Mouse (Mus musculus): ENCODE measurements around the gene Rab11fip3. TPM values are rescaled to one million over a fixed set of nuclear protein-coding genes. Genes with fewer than 3 reads are reported as not detected.

The Rab11fip3 gene
- total RNA-seq, 1 experiment from 2014 or later, result 2.8 TPM

DNA sequence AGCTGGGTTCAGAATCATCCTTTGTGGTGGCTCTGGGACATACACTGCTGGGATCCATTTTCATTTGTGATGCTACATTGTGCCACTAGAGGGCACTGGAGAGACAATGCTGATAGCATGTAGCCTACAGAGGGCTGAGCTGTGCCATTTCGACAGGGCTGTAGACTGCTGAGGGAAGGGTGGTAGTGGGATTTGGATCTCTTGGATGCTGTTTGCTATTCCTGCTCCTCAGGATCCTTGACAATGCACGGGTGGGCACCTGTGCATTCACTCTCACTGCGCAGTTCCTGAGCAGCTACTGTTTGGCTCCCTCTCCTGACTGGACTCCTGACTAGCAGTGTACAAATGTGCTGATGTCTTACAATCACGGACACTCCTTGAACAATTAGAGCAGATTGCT lies 59.8 kb downstream of the Rab11fip3 start:
- ATAC-seq (ENCODE audit: extremely low read depth, insufficient number of reproducible peaks, low FRiP score, poor library complexity, severe bottlenecking), result peak; percentile 58

DNA sequence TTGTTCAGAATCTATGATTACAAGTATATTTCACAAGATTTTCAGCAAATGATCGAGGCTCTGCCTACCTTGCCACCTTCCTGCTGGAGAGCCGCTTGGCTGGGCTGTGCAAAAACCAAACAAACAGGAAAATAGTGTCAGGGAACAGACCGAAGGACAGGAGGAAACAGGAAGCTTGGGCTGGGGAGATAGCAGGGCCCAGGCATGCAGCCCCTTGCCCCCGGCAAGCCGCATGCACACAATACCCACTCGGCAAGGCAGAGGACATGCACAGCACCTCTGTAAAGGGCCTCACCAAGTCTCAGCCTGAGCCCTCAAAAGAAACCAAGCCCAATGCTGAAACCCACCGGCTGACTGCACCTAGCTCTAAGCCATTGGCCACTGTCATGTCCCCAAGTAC lies 60.6 kb downstream of the Rab11fip3 start:
- ATAC-seq (ENCODE audit: extremely low read depth, insufficient number of reproducible peaks, low FRiP score, poor library complexity, severe bottlenecking), result no peak

DNA sequence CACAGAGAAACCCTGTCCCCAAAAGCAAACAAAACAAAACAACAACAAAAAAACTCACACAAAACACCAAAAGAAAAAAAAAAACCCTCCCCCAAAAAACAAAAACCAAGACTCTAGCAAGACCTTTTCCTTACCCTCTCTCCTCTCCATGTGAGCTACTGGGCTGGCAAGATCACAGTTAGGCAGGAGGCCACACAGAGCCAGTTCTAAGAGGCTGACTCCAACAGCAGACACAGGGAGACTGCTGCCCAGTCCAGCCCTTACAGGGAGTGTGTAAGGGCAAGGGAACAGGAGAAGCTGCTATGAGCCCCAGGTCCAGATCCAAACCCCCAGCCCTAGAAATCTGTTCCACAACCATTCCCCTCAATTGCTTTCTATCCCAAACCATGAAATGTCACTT lies 61.0 kb downstream of the Rab11fip3 start:
- no peak for ATAC-seq (ENCODE audit: extremely low read depth, insufficient number of reproducible peaks, low FRiP score, poor library complexity, severe bottlenecking)

DNA sequence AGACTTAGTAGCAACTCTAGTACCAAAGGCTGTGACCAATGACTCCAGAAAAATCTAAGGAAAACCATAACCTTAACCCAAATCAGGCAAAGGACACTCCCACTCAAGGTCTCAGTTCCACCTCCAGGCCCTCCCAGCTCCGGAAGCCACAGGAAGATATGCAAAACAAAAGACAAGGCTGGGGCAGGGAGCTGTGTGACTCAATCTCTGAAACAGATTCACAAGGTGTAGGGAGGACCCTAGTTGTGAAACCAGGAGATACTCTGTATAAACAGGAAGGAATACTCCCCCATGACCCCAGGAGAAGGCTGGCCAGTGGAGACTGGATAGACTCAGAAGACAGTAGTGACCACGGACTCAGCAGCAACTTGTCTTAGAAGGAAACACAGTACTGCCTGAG lies 61.7 kb downstream of the Rab11fip3 start:
- no peak for ATAC-seq (ENCODE audit: extremely low read depth, insufficient number of reproducible peaks, low FRiP score, poor library complexity, severe bottlenecking)

DNA sequence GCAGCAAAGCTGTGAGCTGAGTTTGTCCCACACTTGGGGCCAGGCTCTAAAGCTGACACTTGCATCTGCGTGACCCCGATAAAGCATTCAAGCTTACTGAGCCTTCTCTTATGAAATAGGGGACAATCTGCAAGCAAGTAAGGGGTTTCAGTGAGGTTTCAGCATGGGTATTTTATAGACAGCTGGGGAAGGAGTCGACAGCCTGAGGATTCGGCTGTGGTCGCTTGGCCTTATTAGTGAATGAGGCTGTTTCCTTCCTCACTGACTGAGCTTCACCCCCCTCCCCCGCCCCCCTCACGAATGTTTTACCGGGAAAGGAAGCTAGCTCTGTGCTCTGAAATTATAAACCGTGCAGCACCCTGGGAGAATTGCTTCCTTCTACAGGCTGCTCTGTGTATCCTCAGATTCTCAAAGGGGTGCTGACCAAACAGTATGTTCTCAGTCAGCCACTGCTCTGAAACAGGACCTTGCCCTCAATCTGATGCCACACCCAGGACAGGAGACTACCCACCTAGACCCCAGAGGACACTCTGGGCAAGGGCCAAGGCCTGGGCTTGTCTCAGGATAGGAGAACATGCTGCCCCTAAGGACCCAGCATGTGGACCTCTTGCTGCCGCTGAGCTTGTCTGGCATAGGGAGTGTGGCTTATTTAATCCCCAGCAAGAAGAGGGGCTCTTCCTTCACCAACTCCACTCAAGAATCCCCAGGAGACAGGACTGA lies 63.5 kb downstream of the Rab11fip3 start:
- no peak for ATAC-seq (ENCODE audit: extremely low read depth, insufficient number of reproducible peaks, low FRiP score, poor library complexity, severe bottlenecking)

DNA sequence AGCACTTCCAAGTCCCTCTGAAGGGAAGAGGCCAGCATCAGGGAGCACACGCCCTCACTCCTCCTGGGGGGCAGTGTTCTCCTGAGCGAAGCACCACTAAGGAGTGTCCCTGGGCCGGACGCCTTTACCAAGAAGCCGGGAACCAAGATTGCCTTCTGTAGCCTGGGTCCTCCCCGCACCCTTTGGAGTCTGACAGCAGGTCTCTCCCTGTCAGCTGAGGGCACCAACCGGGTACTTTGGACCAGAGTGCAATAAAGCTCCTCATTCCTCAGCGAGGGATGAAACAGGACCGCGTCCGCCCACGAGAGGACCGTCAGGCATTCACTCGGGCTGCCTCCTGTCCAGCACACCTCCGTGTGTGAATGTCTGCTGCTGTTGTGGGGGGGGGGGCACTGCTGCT lies 64.6 kb downstream of the Rab11fip3 start:
- ATAC-seq (ENCODE audit: extremely low read depth, insufficient number of reproducible peaks, low FRiP score, poor library complexity, severe bottlenecking), result no peak

DNA sequence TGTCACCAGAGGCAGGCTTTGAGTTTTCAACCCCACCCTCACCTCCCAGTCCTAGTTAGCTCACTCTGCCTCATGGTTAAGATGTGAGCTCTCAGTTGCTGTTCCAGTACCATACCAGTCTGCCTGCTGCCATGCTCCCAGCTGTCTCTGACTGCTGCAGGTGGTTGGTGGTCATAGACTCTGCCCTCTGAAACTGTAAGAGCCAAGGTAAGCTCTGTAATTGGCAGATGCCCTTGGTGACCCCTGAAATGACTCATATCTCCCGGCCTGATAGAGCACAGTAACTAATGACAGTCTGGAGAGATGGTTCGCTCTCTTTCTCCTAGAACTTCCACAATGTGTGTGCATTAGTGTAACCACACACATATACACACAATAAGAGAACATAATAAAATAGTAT lies 65.5 kb downstream of the Rab11fip3 start:
- ATAC-seq (ENCODE audit: extremely low read depth, insufficient number of reproducible peaks, low FRiP score, poor library complexity, severe bottlenecking), result no peak

DNA sequence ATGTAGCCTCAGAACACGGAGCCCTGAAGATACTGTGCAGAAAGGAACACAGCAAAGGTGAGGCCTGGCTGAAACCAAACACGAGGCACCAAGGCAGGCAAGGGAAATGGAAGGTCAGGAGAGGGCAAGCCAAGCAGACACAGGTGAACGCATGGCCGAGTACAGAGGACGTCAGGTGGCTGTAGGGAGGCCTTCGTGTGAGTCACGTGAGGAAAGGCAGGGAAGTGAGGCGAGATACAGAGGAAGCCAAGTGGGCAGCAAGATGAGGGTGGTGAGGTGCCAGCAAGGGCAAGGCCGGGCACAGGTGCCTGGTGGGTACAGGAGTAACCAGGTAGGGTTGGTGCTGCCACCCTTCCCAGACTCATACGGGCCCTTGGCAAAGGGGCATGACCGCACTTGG lies 70.9 kb downstream of the Rab11fip3 start:
- ATAC-seq (ENCODE audit: extremely low read depth, insufficient number of reproducible peaks, low FRiP score, poor library complexity, severe bottlenecking), result no peak

DNA sequence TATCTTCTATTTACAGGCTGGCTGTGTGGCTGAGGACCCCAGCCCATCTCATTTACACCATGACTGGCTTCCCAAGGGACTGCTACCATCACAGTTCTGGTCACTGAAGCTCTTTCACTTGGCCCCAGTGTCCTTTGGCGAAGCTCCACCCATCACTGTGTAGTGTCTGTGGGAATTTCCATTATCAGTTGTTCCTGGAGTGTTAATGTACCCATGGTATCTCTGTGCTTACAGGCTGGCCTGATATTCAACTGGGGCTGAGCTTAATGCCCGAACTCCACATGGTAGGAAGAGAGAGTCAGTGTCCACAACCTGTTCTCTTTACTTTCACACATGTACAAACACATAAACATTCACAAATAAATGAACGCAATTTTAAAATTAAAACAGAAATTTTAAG lies 75.9 kb downstream of the Rab11fip3 start:
- ATAC-seq (ENCODE audit: extremely low read depth, insufficient number of reproducible peaks, low FRiP score, poor library complexity, severe bottlenecking), result no peak

DNA sequence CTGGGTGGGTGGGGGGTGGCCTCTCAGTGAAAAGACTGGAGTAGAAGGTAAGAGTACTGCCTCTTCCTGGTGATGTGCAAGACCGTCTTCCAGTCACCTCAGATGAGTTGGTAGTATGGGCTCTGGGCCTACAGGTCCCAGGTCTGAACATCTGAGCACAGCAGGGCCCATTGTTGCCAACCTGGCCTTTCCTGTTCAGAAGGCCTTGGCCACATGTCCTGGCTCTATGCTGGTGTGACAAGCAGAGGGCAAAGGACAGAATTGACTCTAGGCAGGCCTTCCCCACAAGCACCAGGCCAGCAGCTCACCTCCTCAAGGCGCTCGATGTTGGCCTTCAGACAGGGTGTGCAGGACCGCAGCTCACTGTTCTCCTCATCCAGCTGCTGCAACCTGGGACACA lies 77.1 kb downstream of the Rab11fip3 start:
- ATAC-seq (ENCODE audit: extremely low read depth, insufficient number of reproducible peaks, low FRiP score, poor library complexity, severe bottlenecking), result no peak

DNA sequence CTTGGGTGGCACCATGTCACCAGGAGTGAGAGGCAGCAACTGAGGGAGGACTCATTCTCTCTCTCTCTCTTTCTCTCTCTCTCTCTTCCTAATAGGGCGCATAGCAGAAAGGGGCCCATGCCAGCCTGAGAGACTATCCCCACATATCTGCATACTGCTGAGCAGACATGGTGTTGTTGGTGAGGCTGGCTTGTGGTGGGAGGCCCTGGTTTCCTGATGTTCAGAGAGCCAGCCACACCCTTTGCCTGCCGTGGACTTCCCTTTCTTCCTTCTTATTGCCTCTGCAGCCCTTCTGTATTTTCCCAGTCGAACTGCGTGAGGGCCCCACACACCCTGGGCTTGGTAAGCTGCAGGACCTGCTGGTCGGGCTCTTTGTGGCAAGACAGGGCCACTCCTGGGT lies 79.0 kb downstream of the Rab11fip3 start:
- ATAC-seq (ENCODE audit: extremely low read depth, insufficient number of reproducible peaks, low FRiP score, poor library complexity, severe bottlenecking), result no peak

DNA sequence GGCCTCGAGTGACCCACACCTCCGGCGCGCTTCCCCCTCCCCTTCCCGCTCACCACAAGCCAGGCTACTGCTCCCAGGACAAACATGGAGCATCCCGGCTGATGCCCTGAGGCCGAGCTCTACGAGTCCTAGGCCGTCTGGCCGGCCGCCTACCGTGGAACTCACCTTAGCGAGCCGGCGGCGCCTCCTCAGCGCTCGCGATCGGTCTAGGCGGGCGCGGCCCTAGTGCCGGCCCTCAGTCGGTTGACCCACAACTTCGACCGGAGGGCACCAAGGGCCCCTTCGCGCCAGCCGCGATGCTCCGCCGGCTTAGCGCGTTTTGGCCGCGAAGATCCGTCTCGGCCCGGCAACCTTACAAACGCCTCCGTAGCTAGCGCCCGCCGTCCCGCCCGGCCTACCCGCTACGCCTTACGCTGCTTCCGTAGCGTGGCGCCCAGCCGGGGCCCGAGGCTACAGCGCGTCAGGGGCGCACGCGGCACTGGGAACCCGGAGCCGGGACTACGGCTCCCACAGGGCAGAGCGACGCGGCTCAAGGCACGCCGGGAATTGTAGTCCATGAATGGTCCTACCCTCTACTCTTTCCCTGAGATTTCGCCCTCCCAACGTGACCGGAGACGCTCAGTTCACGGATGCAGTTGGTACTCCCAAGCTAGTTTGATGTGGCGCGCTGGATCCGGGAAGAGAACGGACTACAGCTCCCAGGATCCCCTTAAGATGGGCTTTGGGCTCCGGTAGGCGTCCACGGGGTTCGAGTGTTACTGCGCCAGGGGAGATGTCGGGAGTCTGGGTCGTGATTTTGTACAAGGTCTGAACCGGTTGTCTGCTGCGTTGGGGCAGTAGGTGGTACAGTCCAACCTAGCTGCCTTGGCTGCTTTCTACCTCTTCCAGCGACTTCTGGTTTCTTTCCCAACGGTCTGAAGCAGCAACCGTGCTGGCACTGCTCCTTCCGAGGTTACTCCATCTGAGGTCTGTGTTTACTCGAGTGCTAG lies 83.8 kb downstream of the Rab11fip3 start, which contains the start of gene Capn15:
TSS of gene Capn15 (minus strand) at position 491 of the 989 bp plus-strand sequence.
- ATAC-seq (ENCODE audit: extremely low read depth, insufficient number of reproducible peaks, low FRiP score, poor library complexity, severe bottlenecking), result peak; percentile 93

DNA sequence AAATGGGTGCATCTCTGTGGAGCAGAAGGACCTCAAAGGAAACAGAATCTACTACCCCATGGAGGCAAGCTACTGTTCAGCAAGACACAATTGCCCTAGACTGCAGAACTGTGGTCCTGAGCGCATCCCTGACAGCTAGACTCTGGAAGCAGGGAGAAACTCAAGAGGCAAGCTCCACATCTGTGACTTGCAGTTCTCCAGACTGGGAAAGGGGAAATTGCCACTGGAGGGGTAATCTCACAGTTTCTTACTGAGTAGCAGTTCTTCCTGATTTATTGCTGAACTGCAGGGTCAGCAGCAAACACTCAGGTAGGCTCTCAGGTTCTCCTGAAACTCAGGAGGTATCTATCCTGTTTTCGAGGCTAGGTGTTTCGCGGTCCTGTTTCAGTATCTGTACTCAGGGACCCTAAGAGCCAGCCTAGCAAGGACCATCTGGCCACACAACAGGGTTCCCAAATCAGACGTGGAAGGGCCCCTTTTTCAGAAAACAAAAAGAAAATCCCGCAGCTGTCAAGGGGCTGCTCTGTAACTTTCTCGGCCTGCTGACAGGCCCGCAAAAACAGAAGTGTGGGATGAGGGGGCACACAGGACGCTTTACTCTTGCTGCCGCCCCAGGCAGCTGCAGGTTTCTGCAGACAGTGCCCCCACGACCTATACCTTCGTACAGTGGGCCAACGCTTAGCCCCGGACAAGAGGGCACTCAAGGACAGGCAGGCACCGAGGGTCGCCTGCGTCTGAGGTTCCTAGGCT lies 84.6 kb downstream of the Rab11fip3 start:
- ATAC-seq (ENCODE audit: extremely low read depth, insufficient number of reproducible peaks, low FRiP score, poor library complexity, severe bottlenecking), result no peak

DNA sequence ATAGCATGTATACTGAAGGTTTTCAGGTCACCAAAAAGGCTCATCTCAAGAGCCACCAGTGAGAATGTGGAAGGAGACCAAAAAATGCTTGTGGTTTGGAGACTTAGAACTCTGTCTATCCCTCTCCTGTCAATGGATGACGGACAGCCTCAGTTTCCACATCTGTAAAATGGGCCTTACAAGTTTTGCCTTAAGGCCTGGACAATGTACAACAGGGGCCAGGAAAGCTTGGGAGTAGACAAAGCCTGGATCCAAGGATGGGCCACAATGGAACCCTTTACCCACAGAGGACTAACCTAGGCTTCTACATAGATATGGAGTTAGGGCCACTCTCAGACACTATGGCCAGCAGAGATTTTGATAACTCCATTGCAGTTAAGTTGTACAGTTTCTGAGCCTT lies 85.3 kb downstream of the Rab11fip3 start:
- ATAC-seq (ENCODE audit: extremely low read depth, insufficient number of reproducible peaks, low FRiP score, poor library complexity, severe bottlenecking), result no peak

DNA sequence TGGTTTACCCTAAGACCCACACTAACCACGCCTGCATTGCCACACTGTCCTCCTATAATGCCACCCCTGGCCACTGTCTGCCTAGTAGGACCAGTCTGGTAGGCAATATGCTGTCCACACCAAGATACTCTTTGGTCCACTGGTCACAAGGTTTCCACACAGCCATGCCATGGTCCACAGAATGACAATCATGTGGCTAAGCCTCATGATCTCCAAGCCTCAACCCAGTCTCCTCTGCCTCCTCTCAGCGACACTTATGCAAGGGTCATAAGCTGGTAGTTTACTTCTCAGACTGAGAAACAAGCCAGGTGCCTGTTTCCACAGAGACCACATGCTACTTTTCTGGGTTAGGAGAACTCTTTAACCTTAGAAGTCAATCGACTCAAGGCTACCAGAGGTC lies 86.4 kb downstream of the Rab11fip3 start:
- ATAC-seq (ENCODE audit: extremely low read depth, insufficient number of reproducible peaks, low FRiP score, poor library complexity, severe bottlenecking), result no peak

DNA sequence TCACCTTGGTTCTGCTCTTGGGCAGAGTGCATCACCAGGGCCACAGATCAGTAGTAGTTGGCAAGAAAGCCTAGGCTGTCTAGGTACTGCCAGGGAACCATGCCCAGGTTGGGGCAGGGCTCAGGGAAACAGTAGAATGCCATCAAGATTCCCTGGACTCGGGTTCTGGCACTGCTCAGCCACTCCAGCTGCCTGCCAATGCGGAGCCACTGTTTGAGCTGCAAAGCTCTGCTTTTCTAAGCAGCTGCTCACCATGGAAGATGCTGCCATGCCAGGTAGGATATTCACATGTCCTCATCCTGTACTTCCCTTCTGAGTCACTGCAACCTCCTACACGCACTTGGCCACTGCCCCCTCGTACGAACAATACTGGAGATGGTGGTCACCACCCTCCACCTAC lies 88.5 kb downstream of the Rab11fip3 start:
- no peak for ATAC-seq (ENCODE audit: extremely low read depth, insufficient number of reproducible peaks, low FRiP score, poor library complexity, severe bottlenecking)

DNA sequence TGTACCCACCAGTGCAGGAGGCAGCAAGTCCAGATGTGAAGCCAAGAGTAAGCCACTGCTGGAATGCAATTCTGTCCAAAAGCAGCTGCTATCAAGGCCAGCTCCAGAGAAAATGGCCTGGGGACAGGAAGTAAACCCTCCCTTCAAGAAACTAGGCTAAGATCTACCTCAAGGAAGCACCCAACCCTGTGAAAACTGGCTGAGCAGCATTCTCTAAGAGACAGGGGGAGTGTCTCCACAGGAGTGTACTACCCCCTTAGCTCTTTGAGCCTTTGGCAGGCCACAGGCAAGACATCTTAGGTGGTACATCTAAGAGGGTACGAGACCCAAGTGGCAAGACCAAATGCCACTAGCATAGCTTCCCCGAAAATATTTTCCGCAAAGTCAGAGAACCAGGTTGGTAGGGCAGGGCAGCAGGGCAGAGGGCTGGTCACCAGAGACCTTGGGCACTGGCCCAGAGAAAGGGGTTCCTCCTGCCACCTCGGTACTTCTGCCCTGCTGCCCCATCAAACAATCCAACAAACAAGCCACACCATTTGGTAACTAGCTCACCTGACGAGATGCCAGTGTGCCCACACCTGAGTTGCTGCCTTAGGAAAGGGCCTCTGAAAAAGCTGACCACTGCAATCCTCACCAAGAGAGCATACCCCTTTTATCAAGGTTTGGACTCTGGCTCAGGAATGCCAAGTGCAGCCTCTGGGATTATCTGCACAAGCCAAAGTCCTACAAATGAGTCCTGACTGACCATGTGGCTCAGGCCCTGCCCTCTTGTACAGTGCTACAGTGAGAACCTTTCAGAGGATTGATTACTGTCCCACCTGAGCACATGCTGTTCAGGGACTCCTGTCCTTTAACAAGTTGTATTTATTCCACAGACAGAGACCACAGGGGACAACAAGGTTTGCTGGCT lies 89.3 kb downstream of the Rab11fip3 start:
- no peak for ATAC-seq (ENCODE audit: extremely low read depth, insufficient number of reproducible peaks, low FRiP score, poor library complexity, severe bottlenecking)

DNA sequence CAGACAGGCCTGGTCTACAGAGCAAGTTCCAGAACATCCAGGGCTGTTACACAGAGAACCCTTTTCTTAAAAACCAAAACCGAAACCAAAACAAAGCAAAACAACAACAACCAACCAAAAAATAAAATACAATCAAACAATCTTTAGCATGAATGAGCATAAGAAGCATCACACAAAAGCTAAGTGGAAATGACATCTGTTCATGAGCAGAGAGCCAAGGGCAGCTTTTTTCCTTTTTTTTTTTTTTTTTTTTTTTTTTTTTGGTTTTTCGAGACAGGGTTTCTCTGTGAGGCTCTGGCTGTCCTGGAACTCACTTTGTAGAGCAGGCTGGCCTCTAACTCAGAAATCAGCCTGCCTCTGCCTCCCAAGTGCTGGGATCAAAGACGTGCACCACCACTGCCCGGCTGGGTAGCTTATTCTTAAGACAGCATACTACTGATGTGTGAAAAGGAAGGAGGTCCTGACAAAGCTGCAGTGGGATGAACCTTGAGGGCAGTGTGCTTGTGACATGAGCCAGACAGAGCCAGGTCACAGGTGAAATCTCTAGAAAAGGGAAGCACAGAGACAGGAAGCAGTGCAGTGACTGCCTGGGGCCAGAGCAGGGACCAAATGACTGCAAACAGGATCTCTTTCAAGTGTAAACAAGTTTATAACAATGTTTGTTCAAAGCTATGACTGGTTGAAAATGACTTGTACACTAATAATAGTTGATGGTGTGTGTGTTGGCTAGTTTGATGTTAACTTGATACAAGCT lies 98.2 kb downstream of the Rab11fip3 start:
- ATAC-seq (ENCODE audit: extremely low read depth, insufficient number of reproducible peaks, low FRiP score, poor library complexity, severe bottlenecking), result peak; percentile 45; the same call in 1 of the 2 replicates

Data from neutrophil, adult 5-6 weeks (primary cell).